Mouse (Mus musculus) testis, adult 2 months (tissue): Measurements from ENCODE around the gene Ppp2r5c.

Source experiments
- CTCF ChIP-seq: fragments of 200-500 bp; IDR thresholded peaks from 2 replicates; pipeline ENCODE4 v1.5.1; 2012; ENCODE audit warnings: low read depth, mild to moderate bottlenecking, inconsistent platforms, low read length, moderate library complexity; ENCODE audit not compliant: control insufficient read depth, insufficient read depth, insufficient replicate concordance
- POLR2A ChIP-seq: fragments of 200-500 bp; IDR thresholded peaks from 2 replicates; pipeline ENCODE4 v1.6.1; 2012; ENCODE audit warnings: low read depth, mild to moderate bottlenecking, inconsistent platforms, low read length, moderate library complexity; ENCODE audit not compliant: control insufficient read depth

- TF ChIP-seq CTCF (no peak), POLR2A (no peak)
Measured at GRCm38 (mm10) chr12:110609153-110609497, 162.2 kb downstream of the Ppp2r5c start.
